Mouse (Mus musculus) hindbrain, embryonic 14.5 days (tissue): ENCODE results near the gene Rassf5. TPM values are rescaled to one million over a fixed set of nuclear protein-coding genes. Genes with fewer than 3 reads are reported as not detected.

ENCODE experiments used
- polyA plus RNA-seq: library from polyadenylated mRNA; unstranded; fragments of >200 nt; fragmentation: Nextera tagmentation; extraction: Ambion mirVana; gene quantifications from 2 replicates; pipeline ENCODE4 v1.2.1, GENCODE M21; 2014

Gene Rassf5
- polyA plus RNA-seq, 1 experiment from 2014 or later: 4.0 TPM

Other genes with a start within 250 kb of the Rassf5 start
- gene Il10, start 225.4 kb downstream of the Rassf5 start, polyA plus RNA-seq: not detected in 2 replicates
- 22.5 and 23.7 TPM in 2 replicates for gene Mapkapk2, start 147.4 kb downstream of the Rassf5 start, polyA plus RNA-seq
- 14.8 and 18.2 TPM in 2 replicates for gene Dyrk3, start 106.9 kb downstream of the Rassf5 start, polyA plus RNA-seq
- gene Eif2d, start 92.1 kb downstream of the Rassf5 start, polyA plus RNA-seq: 50.3 TPM in 2 replicates
- 0.81 and 1.4 TPM in 2 replicates for gene Ikbke, start 34.3 kb upstream of the Rassf5 start, polyA plus RNA-seq